8 mouse cellular contexts compared by ENCODE assay signal in genomic region chr8:4512116-4512495, GRCm38 (mm10). TPM values are rescaled to one million over a fixed set of nuclear protein-coding genes. Genes with fewer than 3 reads are reported as not detected.
DNase-seq lines count a peak whose midpoint lies in the region; ATAC-seq lines count a peak whose summit lies in the region.

No protein-coding gene starts in this region.

- DNase-seq in kidney, postnatal 10 days = peak; percentile 27
- no peak for DNase-seq in kidney, adult 11 months
- peak; percentile 34 for DNase-seq in hindbrain, embryonic 14.5 days (ENCODE audit: low spot score)
- peak; percentile 86 for DNase-seq in retina, adult 2 months (ENCODE audit: low read depth, low spot score)
- no peak for DNase-seq in gastrocnemius, adult 18-20 months (ENCODE audit: low spot score)
- no peak for DNase-seq in right cerebral cortex, postnatal 36 days (ENCODE audit: low spot score in 2 of 2)
- DNase-seq in left cerebral cortex, adult 18-20 months (ENCODE audit: low spot score in 2 of 2) = no peak

- H3K27ac ChIP-seq in embryonic facial prominence, embryonic 13.5 days = peak overlapping the region; percentile 35
- H3K27ac ChIP-seq in hindbrain, embryonic 14.5 days = no peak overlapping the region

- 0 out of 2 replicates have a peak, but pooled peaks cover 3% of the 10 kb centered on the region for H3K36me3 ChIP-seq in embryonic facial prominence, embryonic 13.5 days
- peaks cover 9% of the 10 kb centered on the region for H3K36me3 ChIP-seq in hindbrain, embryonic 14.5 days (replicated peaks; ENCODE audit: control insufficient read depth, insufficient read depth)

- no peaks in the 10 kb centered on the region for H3K27me3 ChIP-seq in embryonic facial prominence, embryonic 13.5 days
- no peaks in the 10 kb centered on the region for H3K27me3 ChIP-seq in hindbrain, embryonic 14.5 days (ENCODE audit: control insufficient read depth, insufficient read depth, low read length)

- H3K4me1 ChIP-seq in embryonic facial prominence, embryonic 13.5 days = peaks cover 14% of the 10 kb centered on the region
- peaks cover 7% of the 10 kb centered on the region; the same call in 1 of the 2 replicates for H3K4me1 ChIP-seq in hindbrain, embryonic 14.5 days (replicated peaks; ENCODE audit: control insufficient read depth, insufficient read depth, low read length)

- peak; percentile 70 for ATAC-seq in embryonic facial prominence, embryonic 13.5 days (ENCODE audit: insufficient number of reproducible peaks, insufficient read depth, low FRiP score, low TSS enrichment, low read depth)
- peak; percentile 46; the same call in 1 of the 2 replicates for ATAC-seq in hindbrain, embryonic 14.5 days (ENCODE audit: low FRiP score)

- H3K4me3 ChIP-seq in embryonic facial prominence, embryonic 13.5 days = no peak overlapping the region
- no peak overlapping the region for H3K4me3 ChIP-seq in hindbrain, embryonic 14.5 days (replicated peaks; ENCODE audit: low read length)

- H3K9me3 ChIP-seq in embryonic facial prominence, embryonic 13.5 days = no peaks in the 10 kb centered on the region
- H3K9me3 ChIP-seq in hindbrain, embryonic 14.5 days (ENCODE audit: control insufficient read depth, low read length) = no peaks in the 10 kb centered on the region

- 24% methylated on average over 8 of the region's 8 CpGs for WGBS in embryonic facial prominence, embryonic 13.5 days
- 23% methylated on average over 8 of the region's 8 CpGs for WGBS in hindbrain, embryonic 14.5 days

- H3K9ac ChIP-seq in embryonic facial prominence, embryonic 13.5 days = 0 out of 2 replicates have a peak overlapping the region, but pooled peaks have one; percentile 17
- no peak overlapping the region for H3K9ac ChIP-seq in hindbrain, embryonic 14.5 days

- peak overlapping the region; percentile 7; the same call in 1 of the 2 replicates for H3K4me2 ChIP-seq in embryonic facial prominence, embryonic 13.5 days
- no peak overlapping the region for H3K4me2 ChIP-seq in hindbrain, embryonic 14.5 days (replicated peaks)

RNA-seq across cellular contexts. Expression of gene Cers4, which starts 19.3 kb away (rescaled TPM):
- polyA plus RNA-seq in embryonic facial prominence, embryonic 13.5 days (2015; fragmentation: Nextera tagmentation; extraction: Ambion mirVana) = 15.4 and 18.9 TPM in 2 replicates
- polyA plus RNA-seq in hindbrain, embryonic 14.5 days (2014; fragmentation: Nextera tagmentation; extraction: Ambion mirVana) = 44.4 and 52.7 TPM in 2 replicates
- 1 to 10 TPM; 2.4 to 4.2 TPM for total RNA-seq in gastrocnemius, adult 18-20 months (2021)
- total RNA-seq in left cerebral cortex, adult 18-20 months (2021) = 10 to 100 TPM; 43.6 to 48.1 TPM

Comparison
In these comparisons a context has a peak if more than half of its experiments do, and no peak if none do; other contexts are left out.
1. DNase-seq: peak in kidney, postnatal 10 days (single experiment), hindbrain, embryonic 14.5 days (single experiment) and retina, adult 2 months (single experiment); none in kidney, adult 11 months (single experiment), gastrocnemius, adult 18-20 months (single experiment), right cerebral cortex, postnatal 36 days (0 of 2) and left cerebral cortex, adult 18-20 months (0 of 2).
2. RNA of gene Cers4, which starts 19.3 kb away (total RNA-seq): 43.6 to 48.1 TPM in left cerebral cortex, adult 18-20 months; 2.4 to 4.2 TPM in gastrocnemius, adult 18-20 months; every median in the first group is over 4 times any median in the second.